Mouse (Mus musculus): ENCODE data around the gene Tead1.

GRCm38 (mm10) chr7:112836076-112836475 is 157.0 kb downstream of the Tead1 start:
- TF ChIP-seq POLR2A (IDR thresholded peaks at IDR 0.05; ENCODE audit: insufficient read length, low read depth) (no peak), USF1 (IDR thresholded peaks at IDR 0.05; ENCODE audit: low read depth) (no peak), TCF12 (IDR thresholded peaks at IDR 0.05; ENCODE audit: insufficient read depth, poor library complexity, severe bottlenecking) (no peak), E2F4 (IDR thresholded peaks at IDR 0.05; ENCODE audit: insufficient read depth) (no peak), MYOG (IDR thresholded peaks at IDR 0.05; ENCODE audit: control insufficient read depth in 1 of 3, insufficient read depth in 1 of 3, insufficient read length in 2 of 3, low read depth in 2 of 3) (no peak), MAX (IDR thresholded peaks at IDR 0.05; ENCODE audit: low read depth) (no peak), TCF3 (IDR thresholded peaks at IDR 0.05; ENCODE audit: insufficient read length, low read depth) (no peak), REST (IDR thresholded peaks at IDR 0.05; ENCODE audit: insufficient read depth, insufficient read length) (no peak), SRF (IDR thresholded peaks at IDR 0.05; ENCODE audit: control insufficient read depth, insufficient read length, low read depth) (no peak), MYOD1 (IDR thresholded peaks at IDR 0.05; ENCODE audit: control insufficient read depth in 1 of 3, insufficient read length in 2 of 3, low read depth in 2 of 3) (no peak)

All from myocyte (in vitro differentiated cells).